Mouse (Mus musculus): ENCODE results near the gene Rpl35.

GRCm38 (mm10) chr2:39007865-39008264 lies 2.4 kb upstream of the Rpl35 start:
- TF ChIP-seq CTCF (conservative IDR thresholded peaks at IDR 0.05; ENCODE audit: low read length): no peak
- TF ChIP-seq POU5F1 (IDR thresholded peaks at IDR 0.05; ENCODE audit: borderline replicate concordance, low read length): no peak
- no peak for TF ChIP-seq NANOG (IDR thresholded peaks at IDR 0.05; ENCODE audit: borderline replicate concordance, low read length)
